Mouse (Mus musculus) liver, embryonic 13.5 days (tissue): Measurements from ENCODE around the gene Myh7b. TPM values are rescaled to one million over a fixed set of nuclear protein-coding genes. Genes with fewer than 3 reads are reported as not detected.

Source experiments
- ATAC-seq: fragments of 200-750 bp; cut with Nextera tagmentation; 2 replicates; pipeline ENCODE4 v1.8.0; 2017; ENCODE audit warnings: low read depth, mild to moderate bottlenecking, moderate number of reproducible peaks, moderate library complexity
- DNase-seq: peaks from one replicate; pipeline ENCODE4 v3.0.0; 2022
- H3K27ac ChIP-seq: fragments of 300-500 bp; sonication (generic); 2 replicates; pipeline ENCODE4 v1.5.1; 2015; ENCODE audit warnings: moderate library complexity, mild to moderate bottlenecking, inconsistent platforms
- H3K27me3 ChIP-seq: fragments of 300-500 bp; sonication (generic); 2 replicates; pipeline ENCODE4 v1.6.1; 2015; ENCODE audit warnings: mild to moderate bottlenecking, inconsistent platforms
- H3K36me3 ChIP-seq: fragments of 300-500 bp; sonication (generic); 2 replicates; pipeline ENCODE4 v1.6.1; 2015; ENCODE audit warnings: mild to moderate bottlenecking, inconsistent platforms
- H3K4me1 ChIP-seq: fragments of 300-500 bp; sonication (generic); replicated peaks from 2 replicates; pipeline ENCODE4 v1.6.1; 2015; ENCODE audit warnings: inconsistent platforms
- H3K4me2 ChIP-seq: fragments of 300-500 bp; sonication (generic); 2 replicates; pipeline ENCODE4 v1.6.1; 2015; ENCODE audit warnings: inconsistent platforms, mild to moderate bottlenecking, moderate library complexity
- H3K4me3 ChIP-seq: fragments of 300-500 bp; sonication (generic); replicated peaks from 2 replicates; pipeline ENCODE4 v1.5.1; 2015; ENCODE audit warnings: mild to moderate bottlenecking, inconsistent platforms
- H3K9ac ChIP-seq: fragments of 300-500 bp; sonication (generic); 2 replicates; pipeline ENCODE4 v1.6.1; 2015; ENCODE audit warnings: mild to moderate bottlenecking, inconsistent platforms
- H3K9me3 ChIP-seq: fragments of 300-500 bp; sonication (generic); replicated peaks from 2 replicates; pipeline ENCODE4 v1.6.1; 2016; ENCODE audit warnings: inconsistent platforms
- WGBS: fragments of 180-500 bp; shearing (Covaris S2); methylation state at CpG from one replicate; pipeline ENCODE4 v1.1.7; 2015; ENCODE audit not compliant: insufficient replicate concordance; 5-methylcytosine and 5-hydroxymethylcytosine counted together
- polyA plus RNA-seq: library from polyadenylated mRNA; unstranded; fragments of >200 nt; fragmentation: Nextera tagmentation; extraction: Ambion mirVana; gene quantifications from 2 replicates; pipeline ENCODE4 v1.2.1, GENCODE M21; 2015

Gene Myh7b
- polyA plus RNA-seq, 1 experiment from 2014 or later = 2.2 TPM

GRCm38 (mm10) chr2:155626277-155626676, 15.3 kb downstream of the Myh7b start:
- H3K4me2 ChIP-seq = no peak overlapping the region
- H3K27ac ChIP-seq = no peak overlapping the region
- DNase-seq (no peak), ATAC-seq (no peak)
- H3K4me1 ChIP-seq = peaks cover 55% of the 10 kb centered on the region
- H3K9ac ChIP-seq = no peak overlapping the region
- no peaks in the 10 kb centered on the region for H3K9me3 ChIP-seq
- no peaks in the 10 kb centered on the region for H3K36me3 ChIP-seq
- H3K4me3 ChIP-seq = no peak overlapping the region
- H3K27me3 ChIP-seq = peaks cover 66% of the 10 kb centered on the region
- WGBS = 60% methylated on average over 15 of the region's 15 CpGs

GRCm38 (mm10) chr2:155627030-155627738, 16.2 kb downstream of the Myh7b start:
- Histone ChIP-seq H3K4me2 (no peak overlapping the region), H3K27ac (no peak overlapping the region), H3K4me3 (no peak overlapping the region), H3K4me1 (peaks cover 50% of the 10 kb centered on the region), H3K27me3 (peaks cover 75% of the 10 kb centered on the region), H3K9me3 (no peaks in the 10 kb centered on the region), H3K9ac (no peak overlapping the region), H3K36me3 (peaks cover under 1% of the 10 kb centered on the region; the same call in 1 of the 2 replicates)
- 45% methylated on average over 21 of the region's 21 CpGs for WGBS
- DNase-seq (no peak), ATAC-seq (no peak)

GRCm38 (mm10) chr2:155628112-155628511, 17.1 kb downstream of the Myh7b start:
- ATAC-seq = no peak

GRCm38 (mm10) chr2:155628519-155628918, 17.5 kb downstream of the Myh7b start:
- no peak overlapping the region for H3K9ac ChIP-seq
- H3K9me3 ChIP-seq = no peaks in the 10 kb centered on the region
- H3K36me3 ChIP-seq = peaks cover 14% of the 10 kb centered on the region
- no peak for ATAC-seq
- WGBS = 76% methylated on average over 13 of the region's 13 CpGs
- H3K4me2 ChIP-seq = peak overlapping the region; percentile 60; the same call in 1 of the 2 replicates
- H3K4me3 ChIP-seq = no peak overlapping the region
- H3K27ac ChIP-seq = no peak overlapping the region
- H3K4me1 ChIP-seq = peaks cover 37% of the 10 kb centered on the region
- DNase-seq = no peak
- peaks cover 84% of the 10 kb centered on the region for H3K27me3 ChIP-seq

More at GRCm38 (mm10) chr2:155628112-155628511, 17.1 kb downstream of the Myh7b start:
- no peak for DNase-seq
- H3K27me3 ChIP-seq = peaks cover 80% of the 10 kb centered on the region
- no peak overlapping the region for H3K4me3 ChIP-seq
- no peaks in the 10 kb centered on the region for H3K9me3 ChIP-seq
- H3K4me2 ChIP-seq = no peak overlapping the region
- 71% methylated on average over 9 of the region's 9 CpGs for WGBS
- H3K4me1 ChIP-seq = peaks cover 41% of the 10 kb centered on the region
- H3K36me3 ChIP-seq = peaks cover 10% of the 10 kb centered on the region
- H3K27ac ChIP-seq = no peak overlapping the region
- no peak overlapping the region for H3K9ac ChIP-seq

- Histone ChIP-seq H3K27me3 (peaks cover 87% of the 10 kb centered on the region), H3K4me3 (peak overlapping the region; percentile 40), H3K27ac (no peak overlapping the region), H3K36me3 (peaks cover 21% of the 10 kb centered on the region), H3K9ac (0 out of 2 replicates have a peak overlapping the region, but pooled peaks have one; percentile 23), H3K9me3 (no peaks in the 10 kb centered on the region), H3K4me2 (peak overlapping the region; percentile 60), H3K4me1 (peaks cover 31% of the 10 kb centered on the region)
- DNase-seq (no peak), ATAC-seq (0 out of 2 replicates have a peak, but pooled peaks have one; percentile 14)
- WGBS = 6% methylated on average over 35 of the region's 35 CpGs
Measured at GRCm38 (mm10) chr2:155629231-155629661, 18.2 kb downstream of the Myh7b start.

- 29% methylated on average over 20 of the region's 20 CpGs for WGBS
- Histone ChIP-seq H3K4me1 (peaks cover 26% of the 10 kb centered on the region), H3K9ac (no peak overlapping the region), H3K27me3 (peaks cover 87% of the 10 kb centered on the region), H3K4me2 (no peak overlapping the region), H3K9me3 (no peaks in the 10 kb centered on the region), H3K4me3 (no peak overlapping the region), H3K27ac (no peak overlapping the region), H3K36me3 (peaks cover 30% of the 10 kb centered on the region)
- DNase-seq (no peak), ATAC-seq (no peak)
Measured at GRCm38 (mm10) chr2:155630153-155630552, 19.1 kb downstream of the Myh7b start.

GRCm38 (mm10) chr2:155630590-155631416, 19.8 kb downstream of the Myh7b start:
- peaks cover 81% of the 10 kb centered on the region for H3K27me3 ChIP-seq

GRCm38 (mm10) chr2:155632138-155632936, 21.3 kb downstream of the Myh7b start:
- ATAC-seq (no peak), DNase-seq (no peak)
- Histone ChIP-seq H3K9ac (no peak overlapping the region), H3K4me1 (peaks cover 22% of the 10 kb centered on the region), H3K4me2 (no peak overlapping the region), H3K27ac (no peak overlapping the region), H3K9me3 (no peaks in the 10 kb centered on the region), H3K27me3 (peaks cover 65% of the 10 kb centered on the region), H3K36me3 (peaks cover 48% of the 10 kb centered on the region), H3K4me3 (no peak overlapping the region)
- WGBS = 81% methylated on average over 30 of the region's 30 CpGs

More at GRCm38 (mm10) chr2:155630590-155631416, 19.8 kb downstream of the Myh7b start:
- no peaks in the 10 kb centered on the region for H3K9me3 ChIP-seq
- H3K27ac ChIP-seq = no peak overlapping the region
- no peak overlapping the region for H3K4me2 ChIP-seq
- no peak overlapping the region for H3K9ac ChIP-seq
- peaks cover 26% of the 10 kb centered on the region for H3K4me1 ChIP-seq
- H3K4me3 ChIP-seq = no peak overlapping the region
- H3K36me3 ChIP-seq = peaks cover 37% of the 10 kb centered on the region
- ATAC-seq (no peak), DNase-seq (no peak)
- 29% methylated on average over 43 of the region's 43 CpGs for WGBS

- no peak overlapping the region for H3K4me2 ChIP-seq
- H3K36me3 ChIP-seq = peaks cover 56% of the 10 kb centered on the region
- DNase-seq (no peak), ATAC-seq (no peak)
- H3K4me3 ChIP-seq = no peak overlapping the region
- 82% methylated on average over 19 of the region's 19 CpGs for WGBS
- no peak overlapping the region for H3K9ac ChIP-seq
- no peaks in the 10 kb centered on the region for H3K9me3 ChIP-seq
- H3K27me3 ChIP-seq = peaks cover 58% of the 10 kb centered on the region
- H3K27ac ChIP-seq = no peak overlapping the region
- H3K4me1 ChIP-seq = peaks cover 22% of the 10 kb centered on the region
Measured at GRCm38 (mm10) chr2:155633121-155633520, 22.1 kb downstream of the Myh7b start.

GRCm38 (mm10) chr2:155633731-155634130, 22.7 kb downstream of the Myh7b start:
- Histone ChIP-seq H3K27me3 (peaks cover 52% of the 10 kb centered on the region), H3K4me1 (peaks cover 20% of the 10 kb centered on the region), H3K4me3 (no peak overlapping the region), H3K4me2 (no peak overlapping the region), H3K9ac (no peak overlapping the region), H3K36me3 (peaks cover 61% of the 10 kb centered on the region), H3K27ac (no peak overlapping the region), H3K9me3 (no peaks in the 10 kb centered on the region)
- no peak for DNase-seq
- WGBS = 87% methylated on average over 9 of the region's 9 CpGs
- ATAC-seq = no peak

GRCm38 (mm10) chr2:155634562-155634961, 23.6 kb downstream of the Myh7b start:
- Histone ChIP-seq H3K4me2 (no peak overlapping the region), H3K27me3 (peaks cover 43% of the 10 kb centered on the region), H3K9ac (no peak overlapping the region), H3K9me3 (no peaks in the 10 kb centered on the region), H3K27ac (no peak overlapping the region), H3K4me3 (no peak overlapping the region), H3K36me3 (peaks cover 69% of the 10 kb centered on the region), H3K4me1 (peaks cover 16% of the 10 kb centered on the region)
- no peak for ATAC-seq
- DNase-seq = no peak
- 88% methylated on average over 8 of the region's 8 CpGs for WGBS
